Mouse (Mus musculus) lung, postnatal 0 days (tissue): ENCODE data around the gene Dock4. TPM values are rescaled to one million over a fixed set of nuclear protein-coding genes. Genes with fewer than 3 reads are reported as not detected.

Experiments used
- ATAC-seq: fragments of 200-750 bp; cut with Nextera tagmentation; 2 replicates; pipeline ENCODE4 v1.8.0; 2017; ENCODE audit warnings: moderate library complexity
- DNase-seq: peaks from one replicate; pipeline ENCODE4 v3.0.0-alpha.2; 2016; ENCODE audit warnings: low spot score
- H3K27ac ChIP-seq: fragments of 300-500 bp; sonication (generic); 2 replicates; pipeline ENCODE4 v1.5.1; 2014; ENCODE audit warnings: antibody characterized with exemption, mild to moderate bottlenecking, low read length, mixed read lengths
- H3K27me3 ChIP-seq: fragments of 300-500 bp; sonication (generic); replicated peaks from 2 replicates; pipeline ENCODE4 v1.6.1; 2014; ENCODE audit warnings: low read length, mixed read lengths; ENCODE audit not compliant: insufficient read depth
- H3K36me3 ChIP-seq: fragments of 300-500 bp; sonication (generic); 2 replicates; pipeline ENCODE4 v1.6.1; 2014; ENCODE audit warnings: low read length, mixed read lengths; ENCODE audit not compliant: insufficient read depth
- H3K4me1 ChIP-seq: fragments of 300-500 bp; sonication (generic); 2 replicates; pipeline ENCODE4 v1.6.1; 2014; ENCODE audit warnings: antibody characterized with exemption, low read depth, low read length, mixed read lengths; ENCODE audit not compliant: insufficient read depth
- H3K4me2 ChIP-seq: fragments of 300-500 bp; sonication (generic); replicated peaks from 2 replicates; pipeline ENCODE4 v1.6.1; 2014; ENCODE audit warnings: low read depth, mild to moderate bottlenecking, low read length, moderate library complexity, mixed read lengths
- H3K4me3 ChIP-seq: fragments of 300-500 bp; sonication (generic); 2 replicates; pipeline ENCODE4 v1.5.1; 2014; ENCODE audit warnings: low read depth, low read length
- H3K9ac ChIP-seq: fragments of 300-500 bp; sonication (generic); replicated peaks from 2 replicates; pipeline ENCODE4 v1.6.1; 2014; ENCODE audit warnings: low read depth, mild to moderate bottlenecking
- H3K9me3 ChIP-seq: fragments of 300-500 bp; sonication (generic); 2 replicates; pipeline ENCODE4 v1.6.1; 2016; ENCODE audit warnings: low read length, mixed read lengths
- CTCF ChIP-seq: IDR thresholded peaks from 2 replicates; pipeline ENCODE4 v1.5.1; 2016; ENCODE audit warnings: antibody characterized with exemption, mild to moderate bottlenecking
- EP300 ChIP-seq: IDR thresholded peaks from 2 replicates; pipeline ENCODE4 v1.6.1; 2016; ENCODE audit warnings: antibody characterized with exemption, mild to moderate bottlenecking, control low read depth
- WGBS: fragments of 180-500 bp; shearing (Covaris S2); extraction: QIAGEN DNeasy Blood & Tissue Kit; methylation state at CpG from one replicate; pipeline ENCODE4 v1.1.7; 2014; 5-methylcytosine and 5-hydroxymethylcytosine counted together
- polyA plus RNA-seq: library from polyadenylated mRNA; unstranded; fragments of >200 nt; fragmentation: Nextera tagmentation; extraction: Ambion mirVana; gene quantifications from 2 replicates; pipeline ENCODE4 v1.2.1, GENCODE M21; 2015

Gene Dock4
- polyA plus RNA-seq, 1 experiment from 2014 or later: 18.5 TPM

DNA sequence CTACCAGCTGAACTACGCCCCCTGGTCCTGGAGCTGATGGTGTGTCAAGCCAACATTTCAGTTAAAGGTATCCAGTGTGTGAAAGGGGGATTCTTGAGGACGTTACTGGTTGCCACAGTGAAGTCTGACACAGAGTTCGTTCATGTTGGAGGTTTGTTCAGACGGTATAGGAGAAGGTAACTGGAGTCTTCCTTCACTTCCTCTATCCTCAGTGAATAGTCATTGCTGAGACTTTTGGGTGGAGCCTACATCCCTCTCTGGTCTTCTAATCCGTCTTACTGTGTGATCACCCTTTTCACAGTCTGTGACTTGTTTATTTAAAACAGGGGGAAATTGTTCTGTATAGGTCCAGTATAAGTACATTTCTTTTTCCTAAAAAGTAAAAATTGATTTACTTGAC lies 23.3 kb downstream of the Dock4 start:
- no peak overlapping the region for H3K27ac ChIP-seq
- no peak overlapping the region for H3K4me2 ChIP-seq
- H3K4me1 ChIP-seq: peaks cover 13% of the 10 kb centered on the region
- TF ChIP-seq CTCF: no peak
- no peak for TF ChIP-seq EP300
- H3K27me3 ChIP-seq: no peaks in the 10 kb centered on the region
- ATAC-seq (no peak), DNase-seq (no peak)
- H3K4me3 ChIP-seq: no peak overlapping the region
- no peak overlapping the region for H3K9ac ChIP-seq
- H3K9me3 ChIP-seq: no peaks in the 10 kb centered on the region
- no peaks in the 10 kb centered on the region for H3K36me3 ChIP-seq
- WGBS: 67% methylated on average over 5 of the region's 5 CpGs

DNA sequence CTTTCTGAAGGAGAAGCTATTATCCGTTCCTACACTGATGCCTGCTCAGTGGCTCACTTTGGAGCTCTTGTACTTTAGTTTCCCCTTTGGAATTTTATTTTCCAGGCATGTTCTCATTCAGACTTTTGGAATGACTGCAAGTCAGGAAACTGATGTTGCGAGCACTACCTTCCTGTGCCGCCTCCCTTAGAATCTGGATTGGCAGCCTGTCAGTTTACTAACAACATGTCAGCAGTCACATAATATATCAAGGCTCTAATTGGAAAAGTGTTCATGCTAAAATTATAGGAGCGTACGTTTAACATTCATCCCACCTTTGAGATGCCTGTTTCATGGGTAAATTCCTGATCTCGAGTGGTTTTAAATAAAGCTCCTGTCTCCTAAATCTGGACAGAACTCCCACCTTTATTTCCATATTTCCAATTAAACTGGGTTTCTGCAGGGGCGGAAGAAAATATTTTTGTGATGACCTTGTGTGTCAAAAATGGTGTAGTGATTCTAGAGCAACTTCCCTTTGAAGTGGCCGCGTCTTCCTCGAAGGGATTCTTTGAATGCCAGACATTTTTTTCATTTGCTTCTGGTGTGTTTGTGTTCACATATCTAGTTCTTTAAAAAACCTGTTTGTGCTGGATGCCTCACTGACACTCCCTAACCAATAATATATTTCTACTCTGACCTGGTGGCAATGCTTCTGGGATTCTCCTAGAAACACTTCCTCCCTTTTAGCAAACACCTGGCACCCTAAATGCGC lies 26.1 kb downstream of the Dock4 start:
- ATAC-seq (no peak), DNase-seq (peak; percentile 53)
- Histone ChIP-seq H3K27me3 (no peaks in the 10 kb centered on the region), H3K27ac (no peak overlapping the region), H3K9me3 (no peaks in the 10 kb centered on the region), H3K4me3 (peak overlapping the region; percentile 12; the same call in 1 of the 2 replicates), H3K9ac (no peak overlapping the region), H3K4me2 (peak overlapping the region; percentile 32), H3K4me1 (peaks cover 8% of the 10 kb centered on the region), H3K36me3 (no peaks in the 10 kb centered on the region)
- WGBS: 17% methylated on average over 11 of the region's 11 CpGs
- peak; percentile 9; the same call in 1 of the 2 replicates for TF ChIP-seq EP300
- TF ChIP-seq CTCF: no peak

DNA sequence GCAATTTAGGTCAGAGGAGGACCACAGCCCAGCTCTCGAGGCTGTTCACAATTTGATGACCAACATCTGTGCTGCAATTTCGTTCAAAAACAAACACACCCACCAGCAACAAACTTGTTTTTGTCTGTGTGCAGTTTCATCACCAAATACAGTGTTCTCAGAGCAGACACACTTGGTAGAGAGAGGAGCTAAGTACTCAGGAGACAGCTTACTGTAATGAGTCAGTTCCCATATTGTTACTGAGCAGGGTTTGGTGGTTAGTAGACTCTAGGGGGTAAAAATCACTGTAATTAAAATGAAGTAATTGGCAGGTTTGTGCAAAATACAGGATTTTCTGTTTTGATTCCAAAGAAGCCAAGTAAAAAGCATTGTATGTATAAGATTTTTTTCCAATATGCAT lies 28.0 kb downstream of the Dock4 start:
- Histone ChIP-seq H3K27me3 (no peaks in the 10 kb centered on the region), H3K36me3 (no peaks in the 10 kb centered on the region), H3K9me3 (no peaks in the 10 kb centered on the region), H3K27ac (no peak overlapping the region), H3K4me1 (peaks cover 11% of the 10 kb centered on the region), H3K4me3 (no peak overlapping the region), H3K4me2 (no peak overlapping the region), H3K9ac (no peak overlapping the region)
- WGBS: 53% methylated on average over 2 of the region's 2 CpGs
- ATAC-seq (peak; percentile 21), DNase-seq (peak; percentile 41)
- TF ChIP-seq CTCF (no peak), EP300 (no peak)

DNA sequence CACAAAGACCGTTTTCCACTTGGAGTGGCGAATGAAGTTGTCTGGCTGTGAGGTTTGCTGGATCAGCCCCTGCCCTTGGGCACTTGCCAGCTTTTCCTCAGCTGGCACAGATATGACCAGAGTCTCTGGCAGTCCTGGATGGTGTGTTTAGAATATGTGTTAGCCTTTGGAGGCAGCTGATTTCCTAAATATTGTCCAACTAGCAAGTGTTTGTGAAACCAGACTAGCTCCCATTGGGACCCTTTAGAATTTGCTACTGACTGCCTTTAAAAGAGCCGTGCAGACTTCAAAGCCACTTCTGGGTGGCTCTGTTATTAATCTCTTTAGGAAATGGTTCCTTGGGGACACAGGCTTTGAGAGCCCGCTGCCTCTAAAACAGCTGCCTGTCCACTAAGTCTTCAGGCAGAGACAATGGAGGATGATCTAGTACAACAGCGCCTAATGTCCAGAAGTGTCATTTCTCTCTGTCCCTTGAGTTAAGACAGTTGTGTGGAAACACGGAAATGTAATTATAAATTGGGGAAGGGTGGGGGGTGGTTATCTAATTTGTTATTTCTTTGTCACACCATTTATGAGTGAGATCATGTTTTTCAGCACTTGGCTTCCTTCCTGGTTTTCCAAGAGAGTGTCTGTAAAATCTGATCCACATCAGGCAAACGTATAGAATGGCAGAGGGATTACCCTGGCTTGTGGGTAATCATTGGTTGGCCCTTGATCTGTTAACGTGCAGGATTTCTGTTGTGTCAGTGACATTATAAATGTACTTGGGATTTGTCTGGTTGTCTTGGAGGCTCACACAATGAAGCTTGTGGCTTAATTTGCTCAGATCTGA lies 32.1 kb downstream of the Dock4 start:
- peak; percentile 52 for DNase-seq

DNA sequence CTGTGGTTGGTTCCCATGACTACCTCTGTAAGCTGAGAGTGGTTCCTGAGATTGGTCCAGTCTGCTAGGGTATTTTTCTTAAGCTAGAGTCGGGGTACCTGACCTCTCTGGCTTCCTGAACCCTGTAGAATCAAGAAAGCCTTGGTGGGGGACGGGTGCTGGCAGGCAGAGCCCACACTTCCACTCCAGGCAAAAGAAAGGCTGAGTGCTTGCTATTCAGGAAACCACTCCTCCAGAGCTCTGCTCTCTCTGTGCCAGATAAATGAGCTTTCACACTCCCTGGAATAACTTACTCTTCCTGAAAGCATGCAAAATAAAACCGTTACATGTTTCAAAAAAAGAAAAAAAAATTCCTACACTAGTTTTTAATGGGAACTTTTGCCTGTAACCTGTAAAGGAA lies 38.5 kb downstream of the Dock4 start:
- no peaks in the 10 kb centered on the region for H3K9me3 ChIP-seq
- H3K9ac ChIP-seq: no peak overlapping the region
- 0 out of 2 replicates have a peak, but pooled peaks cover 9% of the 10 kb centered on the region for H3K4me1 ChIP-seq
- WGBS: 6% methylated on average over 3 of the region's 3 CpGs
- no peak overlapping the region for H3K4me2 ChIP-seq
- TF ChIP-seq EP300: no peak
- no peak for TF ChIP-seq CTCF
- ATAC-seq: peak; percentile 69
- H3K27ac ChIP-seq: no peak overlapping the region
- DNase-seq: peak; percentile 39
- no peaks in the 10 kb centered on the region for H3K36me3 ChIP-seq
- no peaks in the 10 kb centered on the region for H3K27me3 ChIP-seq
- H3K4me3 ChIP-seq: no peak overlapping the region

More for the DNA sequence above, 32.1 kb downstream of the Dock4 start:
- H3K9me3 ChIP-seq: no peaks in the 10 kb centered on the region
- 31% methylated on average over 8 of the region's 8 CpGs for WGBS
- ATAC-seq: peak; percentile 74
- no peak overlapping the region for H3K9ac ChIP-seq
- H3K4me3 ChIP-seq: no peak overlapping the region
- TF ChIP-seq CTCF (no peak), EP300 (peak; percentile 45)
- no peak overlapping the region for H3K27ac ChIP-seq
- H3K27me3 ChIP-seq: no peaks in the 10 kb centered on the region
- H3K4me1 ChIP-seq: peaks cover 3% of the 10 kb centered on the region; the same call in 1 of the 2 replicates
- 0 out of 2 replicates have a peak overlapping the region, but pooled peaks have one; percentile 12 for H3K4me2 ChIP-seq
- H3K36me3 ChIP-seq: no peaks in the 10 kb centered on the region

DNA sequence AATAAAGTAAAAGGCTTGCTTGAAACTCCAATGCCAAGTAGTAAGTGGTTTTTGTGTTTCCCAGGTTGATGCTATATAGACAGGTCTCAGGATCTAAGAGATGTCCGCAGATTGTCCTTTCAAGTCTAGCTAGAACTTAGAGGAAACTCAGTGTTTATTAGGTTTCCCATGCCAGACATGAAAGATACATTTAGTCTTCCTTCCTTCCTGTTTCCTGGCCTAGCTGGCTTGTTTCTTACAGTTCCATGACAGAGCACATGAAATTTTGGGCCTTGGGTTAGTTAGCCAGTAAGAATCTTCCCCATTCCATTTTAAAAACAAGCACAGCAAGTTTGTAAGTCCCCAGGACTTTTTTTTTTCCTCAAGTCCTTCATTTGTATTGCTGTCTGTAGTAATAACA lies 39.5 kb downstream of the Dock4 start:
- Histone ChIP-seq H3K36me3 (no peaks in the 10 kb centered on the region), H3K9ac (no peak overlapping the region), H3K27ac (no peak overlapping the region), H3K4me3 (no peak overlapping the region), H3K4me2 (no peak overlapping the region), H3K27me3 (no peaks in the 10 kb centered on the region), H3K4me1 (0 out of 2 replicates have a peak, but pooled peaks cover 9% of the 10 kb centered on the region), H3K9me3 (no peaks in the 10 kb centered on the region)
- DNase-seq (no peak), ATAC-seq (no peak)
- WGBS: 68% methylated on average over 1 of the region's 1 CpGs
- peak; percentile 70 for TF ChIP-seq EP300
- TF ChIP-seq CTCF: no peak
